Mouse (Mus musculus): ENCODE results near the gene Ecd. TPM values are rescaled to one million over a fixed set of nuclear protein-coding genes. Genes with fewer than 3 reads are reported as not detected.

Gene Ecd
- total RNA-seq (2021): 40.3 TPM in 2 replicates
- long read RNA-seq, transcript Ecd-201 (14 exons, 3,132 nt): major isoform, 43 of 55 reads
- long read RNA-seq, partial matches to known transcripts: 9 of 55 reads
- long read RNA-seq, other reads (novel, unspliced or antisense): 3 of 55 reads

DNA sequence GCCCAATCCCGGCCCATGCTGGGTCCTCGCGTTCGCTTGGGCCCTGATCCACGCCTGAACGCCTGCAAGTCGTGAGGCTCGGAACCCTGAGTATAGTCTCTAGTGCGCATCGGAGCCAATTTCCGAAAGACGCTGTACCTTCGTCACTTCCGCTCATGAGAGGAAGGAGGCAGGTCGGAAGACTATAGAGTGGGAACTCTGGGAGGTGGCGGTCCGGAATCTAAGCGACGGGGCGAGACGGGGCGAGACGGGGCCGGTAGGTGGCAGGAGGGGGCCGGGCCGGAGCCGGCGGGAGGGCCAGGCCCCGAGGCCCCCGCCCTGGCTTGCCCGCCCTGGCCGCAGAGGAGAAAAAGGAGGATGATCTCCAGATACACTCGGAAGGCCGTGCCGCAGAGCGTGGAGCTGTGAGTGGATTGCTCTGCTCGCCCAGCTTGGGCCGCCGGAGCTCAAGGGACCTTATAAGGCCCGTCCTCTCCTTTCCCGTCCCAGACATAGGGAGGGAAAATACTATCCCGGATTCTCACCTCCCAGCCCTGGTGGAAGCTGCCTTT lies at the start of gene Ecd, which contains the start of gene Fam149b:
Gene Ecd (minus strand): TSS at position 131 of the 551 bp plus-strand sequence.
Gene Fam149b (plus strand): TSS at position 172 of the 551 bp plus-strand sequence.
- DNase-seq: peak; percentile 88

DNA sequence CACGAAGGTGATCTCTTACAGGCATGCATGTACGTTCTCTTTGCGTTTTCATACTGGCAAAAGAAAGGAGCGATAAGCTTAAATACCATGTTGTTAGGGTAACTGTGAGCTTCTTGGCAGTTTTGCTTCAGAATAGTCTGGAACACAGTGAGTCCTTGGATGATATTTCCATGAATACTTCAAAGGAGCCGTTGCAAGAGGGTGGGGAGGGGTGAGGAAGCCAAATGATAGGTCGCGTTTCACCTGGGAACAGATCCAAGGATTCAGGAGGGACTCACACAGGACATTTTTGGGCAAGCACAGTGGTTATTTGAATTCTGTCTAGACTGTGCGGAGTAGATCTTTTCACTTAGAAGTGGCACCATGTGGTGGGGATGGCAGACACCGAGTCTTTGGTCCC lies 49.3 kb upstream of the Ecd start:
- no peak for DNase-seq

DNA sequence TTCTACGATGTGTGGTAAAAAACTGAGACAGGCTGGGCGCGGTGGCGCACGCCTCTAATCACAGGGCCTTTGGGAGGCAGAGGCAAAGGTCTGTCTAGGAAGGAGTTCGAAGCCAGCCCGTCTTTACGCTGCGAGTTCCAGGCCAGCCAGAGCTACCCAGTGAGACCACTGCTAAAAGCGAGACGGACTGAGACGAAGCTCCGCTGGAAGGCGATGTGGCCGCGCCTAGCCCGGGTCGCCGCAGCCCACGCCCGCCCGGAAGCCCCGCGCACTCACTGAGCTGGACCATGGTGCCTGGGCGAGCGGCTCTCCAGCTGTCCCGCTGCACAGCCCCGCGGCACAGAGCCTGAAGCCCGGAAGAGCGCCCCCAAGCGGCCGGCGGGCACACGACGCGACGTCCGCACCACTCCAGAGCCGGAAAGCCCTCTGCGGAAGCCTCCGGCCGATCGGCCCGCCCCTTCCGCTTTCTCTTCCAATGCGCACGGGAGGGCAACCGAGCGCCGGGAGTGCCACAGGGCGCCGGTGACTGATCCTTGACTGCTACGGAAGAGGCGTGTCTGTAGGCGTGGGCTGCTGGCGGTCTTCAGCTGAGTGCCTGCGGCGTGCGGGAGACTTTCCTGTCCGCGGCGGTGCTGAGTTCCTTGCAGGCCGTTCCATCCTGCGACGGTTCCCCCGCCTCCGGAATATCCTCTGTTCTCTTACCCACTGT lies 45.4 kb upstream of the Ecd start, which contains the start of gene Mrps16:
Gene Mrps16 (minus strand): TSS at position 430 of the 709 bp plus-strand sequence.
- DNase-seq: peak; percentile 93

DNA sequence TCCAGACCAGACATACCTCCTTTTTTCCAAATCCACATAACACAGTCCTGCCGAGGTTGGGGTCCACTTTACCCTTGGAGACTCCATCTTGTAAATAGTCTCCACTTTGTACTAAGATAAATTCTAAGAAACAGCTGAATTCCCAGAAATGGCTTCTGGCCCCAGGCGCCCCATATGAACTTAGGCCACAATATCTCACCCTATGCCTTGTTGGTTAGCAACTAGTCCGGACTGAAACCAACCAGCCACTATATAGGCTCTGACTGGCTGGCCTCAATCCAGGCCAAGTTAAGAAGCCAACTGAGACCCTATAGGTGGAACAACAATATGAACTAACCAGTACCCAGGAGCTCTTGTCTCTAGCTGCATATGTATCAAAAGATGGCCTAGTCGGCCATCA lies 44.4 kb upstream of the Ecd start:
- DNase-seq: no peak

DNA sequence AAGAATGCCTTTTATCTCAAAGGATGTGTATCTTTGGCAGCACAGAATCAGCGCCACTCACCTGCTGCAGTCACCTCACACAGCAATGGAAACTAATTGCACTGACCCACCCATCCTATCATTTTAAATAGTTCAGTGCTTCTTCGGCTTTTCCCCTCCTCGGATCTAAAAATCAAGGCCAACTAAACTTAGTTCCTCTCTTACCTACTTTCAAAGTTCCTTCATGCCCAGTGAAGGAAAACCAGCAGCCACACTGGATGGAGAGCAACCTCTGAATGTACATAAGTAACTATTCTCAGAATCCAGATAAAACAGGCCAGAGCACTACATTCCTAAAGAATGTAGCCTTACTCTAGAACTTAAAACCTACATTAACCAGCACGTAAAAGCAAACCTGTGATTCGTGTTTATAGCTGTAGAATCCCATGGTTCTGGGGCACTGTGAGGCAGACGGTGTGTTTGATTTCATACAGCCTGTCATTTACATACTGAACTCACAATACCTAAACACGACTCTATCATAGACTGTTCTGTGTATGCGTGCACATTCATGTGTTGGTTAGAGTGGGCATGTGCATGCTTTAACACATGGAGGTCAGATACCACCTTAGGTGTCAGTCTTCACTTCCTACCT lies 41.6 kb upstream of the Ecd start:
- DNase-seq: no peak

DNA sequence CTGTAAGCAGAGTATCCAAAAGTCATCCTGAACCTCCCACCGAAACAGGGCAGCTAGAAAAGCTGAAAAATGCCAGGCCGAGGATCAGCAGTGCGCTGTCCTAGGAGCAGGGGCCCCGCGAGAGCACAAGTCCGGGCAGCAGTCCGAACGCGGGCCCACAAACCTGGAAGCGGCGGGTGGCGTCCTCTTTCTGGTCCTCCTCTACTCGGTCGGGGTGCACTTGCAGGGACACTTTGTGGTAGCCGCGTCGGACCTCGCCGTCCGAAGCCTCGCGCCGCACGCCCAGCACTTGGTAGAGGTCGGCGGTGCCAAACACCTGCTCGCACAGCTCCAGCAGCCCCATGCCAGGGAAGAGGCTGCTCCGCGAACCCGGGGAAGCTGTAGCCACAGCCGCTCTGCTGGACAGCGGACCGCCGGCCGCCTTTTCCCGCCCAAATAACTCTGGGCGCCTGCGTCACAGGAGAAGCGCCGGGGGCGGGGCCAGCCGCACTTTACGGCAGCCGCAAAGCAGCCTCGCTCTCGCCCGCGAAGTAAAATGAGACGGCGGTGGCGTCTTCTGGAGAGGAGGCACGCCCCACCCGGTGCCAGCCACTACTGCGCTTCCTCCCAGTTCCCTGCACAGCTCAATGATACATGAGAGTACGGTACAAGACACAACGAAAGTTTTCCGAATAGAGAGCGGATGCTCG lies 40.7 kb upstream of the Ecd start, which contains the start of gene Dnajc9:
Gene Dnajc9 (minus strand): TSS at position 470 of the 689 bp plus-strand sequence.
- DNase-seq: peak; percentile 96

DNA sequence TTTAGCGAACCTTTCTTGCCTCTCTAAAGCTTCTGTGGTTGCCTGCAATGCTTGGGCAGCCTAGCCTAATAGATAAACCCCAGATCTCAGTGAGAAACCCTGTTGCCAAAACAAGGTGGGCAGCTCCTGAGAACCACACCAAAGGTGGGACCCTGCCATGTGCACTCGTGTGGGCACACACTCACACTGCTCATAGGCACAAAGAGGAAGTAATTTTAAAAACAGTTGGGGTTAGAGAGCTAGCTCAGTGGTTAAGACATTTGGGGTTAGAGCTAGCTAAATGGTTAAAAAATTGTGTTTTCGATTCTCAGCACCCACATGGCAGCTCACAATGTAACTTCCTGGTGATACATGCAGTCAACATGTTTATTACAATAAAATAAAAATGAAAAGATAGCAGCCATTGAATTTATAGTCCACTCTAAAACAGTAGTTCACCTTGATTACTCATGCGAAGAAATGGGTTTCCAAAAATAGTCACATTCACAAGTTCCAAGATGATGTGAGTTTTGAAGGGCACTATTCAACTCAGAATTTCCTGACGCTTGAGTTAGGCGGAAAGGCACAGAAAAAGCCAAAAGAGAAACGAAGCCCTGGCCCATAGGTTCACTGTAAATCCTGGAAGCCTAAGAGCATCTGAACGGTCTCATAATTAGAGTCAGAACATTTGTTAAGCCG lies 32.0 kb upstream of the Ecd start:
- no peak for DNase-seq

DNA sequence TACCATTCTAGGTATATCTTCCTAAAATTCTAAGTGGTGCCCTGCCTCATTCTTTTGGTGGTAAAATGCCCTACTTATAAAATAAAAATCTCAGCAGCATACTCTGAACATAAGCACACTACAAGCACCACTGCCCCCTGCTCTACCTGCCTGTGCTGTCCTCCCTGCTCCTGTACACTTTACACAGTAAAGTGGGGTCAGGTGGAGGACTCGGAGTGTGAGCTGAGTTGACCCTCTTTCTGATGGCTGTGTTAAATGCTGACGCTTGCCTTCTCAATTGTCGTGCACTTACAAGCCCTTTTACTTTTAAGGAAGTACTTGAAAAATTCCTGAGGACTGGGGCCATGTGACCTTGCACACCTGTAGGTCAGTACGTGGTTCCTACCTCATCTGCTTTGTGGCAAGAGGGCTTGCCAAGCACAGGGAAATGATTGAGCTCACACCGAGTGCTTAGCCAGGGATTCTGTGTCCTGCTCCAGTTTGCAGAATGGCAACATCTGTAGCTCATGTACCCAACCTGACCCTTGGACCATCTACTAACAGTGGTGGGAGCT lies 31.2 kb upstream of the Ecd start:
- DNase-seq: no peak

DNA sequence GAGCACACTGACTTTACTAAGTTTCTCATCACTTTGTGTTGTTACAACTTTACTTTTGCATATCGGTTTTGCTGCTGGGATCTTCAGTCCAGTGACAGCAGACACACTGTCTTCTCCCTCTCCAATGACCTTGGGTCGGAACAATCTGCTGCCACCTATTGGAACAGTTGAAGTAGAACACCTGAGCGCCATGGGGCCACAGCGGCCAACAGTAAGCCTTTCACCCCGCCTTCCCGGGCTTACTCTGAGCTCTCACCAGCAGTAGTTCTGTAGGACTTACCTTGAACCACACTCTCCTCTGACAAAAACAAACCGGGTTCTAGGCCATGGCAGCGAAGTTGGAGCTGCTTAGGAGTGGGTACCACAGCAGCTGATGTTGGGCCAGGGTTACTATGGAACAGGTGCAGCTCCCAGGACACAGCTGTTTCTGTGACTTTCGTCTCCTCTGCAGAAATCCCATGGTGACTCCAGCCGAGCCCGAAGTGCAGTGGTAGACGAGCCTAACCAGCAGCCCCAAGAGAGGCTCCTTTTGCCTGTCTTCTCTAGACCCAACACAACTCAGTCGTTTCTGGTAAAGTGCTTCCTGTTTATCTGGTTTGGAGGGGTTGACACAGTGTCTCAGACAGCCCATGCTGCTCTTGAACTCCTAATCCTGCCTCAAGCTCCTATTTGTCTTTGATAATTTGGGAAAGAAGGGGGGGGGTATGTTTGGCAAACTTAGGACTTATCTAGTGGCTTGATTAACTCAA lies 30.6 kb upstream of the Ecd start:
- DNase-seq: peak; percentile 47

DNA sequence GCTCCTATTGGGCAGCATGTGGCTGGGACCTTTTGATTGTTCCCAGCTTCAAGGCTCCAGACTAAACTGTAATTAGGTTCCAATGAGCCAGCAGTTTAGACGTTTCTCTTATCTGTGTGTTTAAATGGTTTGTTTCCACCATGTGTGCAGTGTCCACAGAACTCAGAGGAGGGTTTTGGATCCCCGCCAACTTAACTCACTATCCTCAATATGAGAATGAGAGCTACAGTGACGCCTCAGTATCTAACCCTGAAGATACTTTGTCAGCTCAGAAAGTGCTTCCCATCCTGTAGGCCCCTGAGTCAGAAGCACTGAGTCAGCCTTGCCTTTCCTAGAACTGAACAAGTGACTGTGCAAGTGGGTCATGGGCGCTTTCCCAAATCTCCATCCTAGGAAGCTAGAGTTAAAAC lies 29.2 kb upstream of the Ecd start:
- peak; percentile 41 for DNase-seq

DNA sequence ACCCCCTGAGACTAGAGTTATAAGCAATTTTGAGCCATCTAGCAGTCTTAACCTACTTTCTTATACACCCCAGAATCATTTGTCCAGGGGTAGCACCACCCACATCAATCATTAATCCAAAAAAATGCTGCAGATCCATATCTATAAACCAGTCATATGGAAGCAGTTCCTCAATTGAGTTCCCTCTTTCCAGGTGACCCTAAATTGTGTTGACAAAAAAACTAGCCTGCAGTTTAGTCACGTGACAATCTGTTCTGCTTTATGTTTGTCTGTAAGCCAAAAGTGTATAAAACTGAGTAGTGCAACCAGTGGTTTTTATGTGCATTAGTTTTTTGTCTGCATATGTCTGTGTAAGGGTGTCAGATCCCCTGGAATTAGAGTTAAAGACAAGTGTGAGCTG lies 23.9 kb upstream of the Ecd start:
- DNase-seq: no peak

DNA sequence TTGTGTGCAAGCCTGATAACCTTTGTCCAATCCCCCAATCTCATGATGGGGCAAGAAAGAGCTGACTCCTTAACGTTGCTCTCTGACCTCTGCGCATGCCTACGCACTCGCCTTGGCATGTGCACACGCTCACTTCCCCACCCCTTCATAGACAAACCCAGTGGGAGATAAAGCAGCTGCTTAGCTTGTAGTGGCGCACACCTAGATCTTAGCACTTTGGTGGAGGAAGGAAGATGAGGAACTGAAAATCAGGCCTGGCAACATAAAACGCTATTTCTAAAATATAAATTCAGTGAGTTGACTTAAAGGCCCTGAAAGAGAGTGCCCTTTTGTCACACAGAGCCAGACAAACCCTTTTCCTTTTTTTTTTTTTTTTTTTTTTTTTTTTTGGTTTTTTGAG lies 22.9 kb upstream of the Ecd start:
- no peak for DNase-seq

DNA sequence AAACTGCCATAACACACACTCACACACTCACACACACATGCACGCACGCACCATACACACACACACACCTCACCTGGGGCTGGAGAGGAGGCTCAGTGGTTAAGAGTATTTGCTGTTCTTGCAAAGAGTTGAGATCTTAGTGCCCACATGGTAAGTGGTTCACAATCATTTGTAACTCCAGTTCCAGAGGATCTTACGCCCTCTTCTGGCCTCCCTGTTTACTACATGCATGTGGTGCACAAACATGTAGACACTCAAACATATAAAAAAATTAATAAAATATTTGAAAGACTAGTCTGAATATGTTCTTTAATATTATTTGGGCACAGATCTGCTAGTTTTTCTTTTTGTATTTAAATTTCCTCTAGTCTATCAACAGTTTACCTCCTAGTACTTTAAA lies 20.4 kb upstream of the Ecd start:
- DNase-seq: no peak

DNA sequence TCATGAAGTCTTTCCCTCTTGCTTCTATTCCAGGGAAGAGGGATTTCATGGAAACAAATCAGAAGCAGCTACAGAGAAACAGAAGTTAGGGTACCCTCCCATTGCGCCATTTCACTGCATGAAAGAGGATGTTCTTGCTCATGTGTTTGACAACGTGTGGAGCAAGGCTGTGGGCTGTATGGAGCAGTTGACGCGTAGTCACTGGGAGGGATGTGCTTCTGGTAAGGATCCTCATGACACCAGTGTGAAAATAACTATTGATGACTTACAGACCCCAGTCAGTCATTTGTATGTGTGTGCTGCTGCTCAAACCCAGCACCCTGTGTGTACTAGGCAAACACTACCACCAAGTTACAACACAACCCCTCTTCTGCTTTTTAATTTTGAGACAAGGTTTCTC lies 15.3 kb upstream of the Ecd start:
- DNase-seq: no peak

DNA sequence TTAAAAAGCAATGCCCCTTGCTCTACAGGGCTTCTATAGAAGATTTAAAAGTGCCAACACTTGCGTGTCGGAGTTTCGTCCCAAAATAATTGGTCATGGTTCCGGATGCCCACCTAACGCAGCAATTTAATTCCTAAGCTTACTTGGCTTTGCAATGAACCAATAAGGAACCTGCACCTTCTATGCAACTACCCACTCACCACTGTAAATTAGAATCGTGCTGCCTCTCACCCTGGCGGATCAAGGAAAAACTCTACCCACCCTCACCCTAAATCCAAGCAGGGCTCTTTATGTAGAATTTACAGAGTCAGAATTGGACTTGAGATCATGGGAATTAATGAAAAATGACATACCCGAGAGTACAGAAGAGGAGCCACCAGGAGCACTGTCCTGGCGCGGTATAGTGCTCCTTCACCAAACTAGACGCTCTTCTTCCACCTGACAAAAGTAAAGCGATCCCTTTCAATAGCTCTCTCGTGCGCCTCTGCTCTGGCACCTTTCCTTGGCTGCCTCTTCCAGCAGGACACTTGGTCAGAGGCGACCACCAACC lies 405 bp downstream of the Ecd start:
- DNase-seq: no peak

DNA sequence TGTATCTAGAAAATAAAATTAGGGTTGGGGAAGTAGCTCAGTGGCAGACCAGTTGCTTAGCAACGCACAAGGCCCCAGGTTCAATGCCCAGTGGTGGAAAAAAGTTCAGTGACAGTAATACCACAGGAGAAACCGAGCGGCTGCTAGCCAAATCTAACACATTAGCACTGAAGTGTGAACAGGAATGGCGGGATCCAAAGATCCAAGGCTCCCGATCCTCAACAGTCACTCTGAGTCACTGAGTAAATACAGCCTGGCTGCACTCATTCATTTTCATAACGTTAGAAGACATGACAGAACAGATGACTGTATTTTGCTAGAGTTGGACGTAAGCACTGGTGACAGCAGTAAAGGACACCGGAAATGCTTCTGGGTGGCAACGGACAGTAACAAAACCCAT lies 2.0 kb downstream of the Ecd start:
- no peak for DNase-seq

DNA sequence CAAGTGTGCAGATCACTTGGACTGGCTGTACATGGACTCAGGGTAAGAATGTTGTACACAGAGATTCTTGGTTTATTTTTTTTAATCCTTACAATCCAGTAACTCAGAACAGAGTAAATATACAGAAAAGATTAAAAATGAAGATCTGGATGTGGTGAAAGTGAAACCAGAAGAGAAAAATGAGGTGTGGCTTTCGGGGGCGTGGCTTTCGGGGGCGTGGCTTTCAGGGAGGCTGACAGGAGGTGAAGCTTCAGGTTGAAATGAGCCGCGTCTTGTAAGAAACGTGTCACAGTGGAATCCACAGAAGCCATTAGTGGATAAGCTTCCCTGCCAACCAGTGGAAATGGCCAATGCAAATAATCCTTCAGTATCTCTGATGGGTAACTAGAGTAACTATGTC lies 7.1 kb downstream of the Ecd start:
- DNase-seq: no peak

DNA sequence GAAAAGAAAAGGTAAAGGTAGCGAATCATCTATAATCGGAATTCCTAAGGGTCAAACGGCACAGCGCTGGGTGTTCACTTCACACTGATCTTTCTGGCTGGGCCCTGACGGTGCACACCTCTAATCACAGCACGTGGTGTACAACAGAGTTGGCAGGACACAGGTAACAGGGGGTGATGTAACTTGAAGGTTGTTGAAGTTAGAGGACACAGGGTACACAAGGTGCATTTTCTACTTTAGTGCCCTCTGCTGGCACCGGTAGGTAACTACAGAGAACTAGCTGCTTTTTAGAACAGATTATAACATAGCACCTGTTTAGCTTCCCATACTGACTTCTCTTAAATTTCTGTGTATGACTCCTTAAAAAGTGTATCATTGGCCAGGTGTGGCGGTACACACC lies 7.8 kb downstream of the Ecd start:
- no peak for DNase-seq

DNA sequence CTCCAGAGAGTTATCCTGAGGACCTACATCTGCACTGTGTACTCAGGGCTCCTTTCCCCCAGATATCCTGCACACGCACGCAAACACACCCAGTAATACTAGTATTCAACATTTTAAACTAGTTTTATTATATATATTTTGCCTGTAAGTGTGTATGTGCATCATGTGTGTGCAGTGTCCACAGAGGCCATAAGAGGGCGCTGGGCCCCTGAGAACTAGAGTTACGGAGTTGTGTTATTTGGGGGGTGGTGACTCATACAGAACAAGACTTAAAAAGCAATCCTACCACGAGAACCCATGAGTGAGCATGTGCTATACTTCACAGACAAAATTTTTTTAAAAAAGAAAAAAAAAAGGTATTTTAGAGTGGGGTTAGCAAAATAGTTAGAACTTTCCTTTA lies 8.5 kb downstream of the Ecd start:
- no peak for DNase-seq

DNA sequence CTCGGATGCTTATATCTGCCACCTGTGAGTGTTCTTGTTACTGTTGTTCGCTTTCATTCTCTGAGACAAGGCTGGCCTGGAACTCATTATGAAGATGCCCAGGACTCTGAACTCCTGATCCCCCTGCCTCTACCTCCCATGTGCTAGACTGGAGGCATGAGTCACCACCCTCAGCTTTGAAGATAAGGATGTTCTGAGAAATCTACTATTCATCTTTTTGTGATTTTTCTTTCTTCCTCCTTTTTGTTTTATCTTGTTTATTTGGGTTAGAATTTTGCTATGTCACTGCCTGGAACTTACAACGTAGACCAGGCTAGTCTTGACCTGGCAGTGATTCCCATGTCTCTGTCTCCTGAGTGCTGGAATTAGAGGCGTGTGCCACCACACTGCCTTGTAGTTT lies 16.6 kb downstream of the Ecd start:
- DNase-seq: no peak

DNA sequence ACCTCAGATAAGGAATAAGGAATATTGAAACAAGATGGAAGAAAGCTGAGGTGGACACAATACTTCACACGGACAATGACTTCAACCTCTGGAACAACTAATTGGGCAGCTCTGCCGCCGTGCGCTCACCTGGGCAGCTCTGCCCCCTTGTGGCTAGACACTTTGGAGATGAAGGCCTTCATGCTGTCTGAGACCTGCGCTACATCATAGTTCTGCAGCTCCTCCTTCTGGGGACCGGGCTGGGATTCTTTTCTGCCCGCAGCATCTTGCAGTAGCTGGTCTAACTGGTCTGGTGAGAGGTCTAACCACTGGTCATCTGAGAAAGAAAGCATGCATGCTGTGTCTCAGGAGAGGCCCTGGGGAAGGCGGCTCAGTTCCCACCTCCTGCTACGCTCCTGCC lies 19.4 kb downstream of the Ecd start:
- no peak for DNase-seq

Measured in adrenal gland, postnatal 25 days (tissue).